Mouse (Mus musculus) forebrain, embryonic 10.5 days (tissue): Measurements from ENCODE around the gene Atxn7l1. TPM values are rescaled to one million over a fixed set of nuclear protein-coding genes. Genes with fewer than 3 reads are reported as not detected.
A peak's percentile ranks its signal among the peaks of the same experiment; 100 is the strongest.

Experiments
- DNase-seq: peaks from one replicate; pipeline ENCODE4 v3.0.0-alpha.2; 2017; ENCODE audit warnings: low spot score; ENCODE audit errors: extremely low spot score
- H3K27ac ChIP-seq: fragments of 300-500 bp; sonication (generic); 2 replicates; pipeline ENCODE4 v1.5.1; 2016; ENCODE audit warnings: mild to moderate bottlenecking
- H3K27me3 ChIP-seq: fragments of 300-500 bp; sonication (generic); 2 replicates; pipeline ENCODE4 v1.6.1; 2016; ENCODE audit warnings: mild to moderate bottlenecking; ENCODE audit not compliant: poor library complexity, severe bottlenecking
- H3K36me3 ChIP-seq: fragments of 300-500 bp; sonication (generic); replicated peaks from 2 replicates; pipeline ENCODE4 v1.6.1; 2016; ENCODE audit warnings: mild to moderate bottlenecking, moderate library complexity
- H3K4me1 ChIP-seq: fragments of 300-500 bp; sonication (generic); 2 replicates; pipeline ENCODE4 v1.6.1; 2016
- H3K4me3 ChIP-seq: fragments of 300-500 bp; sonication (generic); 2 replicates; pipeline ENCODE4 v1.5.1; 2016; ENCODE audit warnings: mild to moderate bottlenecking, moderate library complexity
- H3K9me3 ChIP-seq: fragments of 300-500 bp; sonication (generic); 2 replicates; pipeline ENCODE4 v1.6.1; 2016; ENCODE audit warnings: mild to moderate bottlenecking, moderate library complexity
- WGBS: fragments of 180-500 bp; shearing (Covaris S2); methylation state at CpG from one replicate; pipeline ENCODE4 v1.1.7; 2016; 5-methylcytosine and 5-hydroxymethylcytosine counted together
- polyA plus RNA-seq: library from polyadenylated mRNA; unstranded; fragments of >200 nt; fragmentation: Nextera tagmentation; extraction: Ambion mirVana; gene quantifications from 2 replicates; pipeline ENCODE4 v1.2.1, GENCODE M21; 2016

Atxn7l1 gene
- polyA plus RNA-seq, 1 experiment from 2014 or later, result 11.0 TPM

DNA sequence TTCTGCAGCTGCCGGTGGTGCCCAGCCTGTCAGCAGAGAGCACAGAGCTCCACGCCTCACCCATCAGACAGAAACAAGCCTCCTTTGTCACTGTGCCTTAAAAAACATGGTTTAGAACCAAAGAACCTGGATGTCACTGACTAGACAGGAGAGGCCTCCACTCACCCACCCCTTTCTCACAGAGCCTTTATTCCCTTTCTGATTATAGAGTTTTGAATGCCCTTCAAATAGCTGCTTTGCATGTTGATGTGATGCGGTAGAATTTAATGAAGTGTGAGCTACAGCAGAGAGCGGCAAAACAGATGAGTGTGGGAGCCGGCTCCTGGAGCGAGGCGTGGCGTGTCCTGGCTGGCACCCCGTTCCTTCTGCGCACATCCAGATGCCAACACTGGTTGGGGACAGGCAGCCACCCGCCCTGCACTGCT, 77.6 kb downstream of the Atxn7l1 start:
- no peaks in the 10 kb centered on the region for H3K27me3 ChIP-seq
- 63% methylated on average over 11 of the region's 11 CpGs for WGBS
- no peak overlapping the region for H3K4me3 ChIP-seq
- H3K4me1 ChIP-seq, result peaks cover 51% of the 10 kb centered on the region
- H3K27ac ChIP-seq, result peak overlapping the region; percentile 58
- H3K9me3 ChIP-seq, result no peaks in the 10 kb centered on the region
- H3K36me3 ChIP-seq, result peaks cover 4% of the 10 kb centered on the region; the same call in 1 of the 2 replicates
- no peak for DNase-seq

DNA sequence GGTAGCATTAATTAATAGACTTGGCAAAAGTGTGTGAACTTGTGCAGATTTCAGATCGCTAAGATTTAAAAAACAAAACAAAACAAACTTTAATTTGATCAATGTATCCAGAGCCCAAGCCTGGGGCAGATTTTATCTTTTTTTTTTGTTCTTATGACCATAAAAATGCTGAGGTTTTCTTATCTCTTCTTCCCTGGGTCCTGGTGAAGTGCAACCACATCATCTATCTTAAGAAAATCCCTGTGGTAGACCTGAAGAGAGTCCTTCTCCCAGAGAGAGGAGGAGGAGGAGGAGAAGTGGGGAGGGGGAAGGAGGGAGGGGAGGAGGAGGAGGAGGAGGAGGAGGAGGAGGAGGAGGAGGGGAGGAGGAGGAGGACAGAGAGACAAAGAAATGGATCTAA, 78.5 kb downstream of the Atxn7l1 start:
- 92% methylated on average over 1 of the region's 1 CpGs for WGBS
- Histone ChIP-seq H3K27ac (peak overlapping the region; percentile 11; the same call in 1 of the 2 replicates), H3K36me3 (no peaks in the 10 kb centered on the region), H3K4me1 (peaks cover 43% of the 10 kb centered on the region), H3K27me3 (no peaks in the 10 kb centered on the region), H3K9me3 (no peaks in the 10 kb centered on the region), H3K4me3 (no peak overlapping the region)
- DNase-seq, result no peak

DNA sequence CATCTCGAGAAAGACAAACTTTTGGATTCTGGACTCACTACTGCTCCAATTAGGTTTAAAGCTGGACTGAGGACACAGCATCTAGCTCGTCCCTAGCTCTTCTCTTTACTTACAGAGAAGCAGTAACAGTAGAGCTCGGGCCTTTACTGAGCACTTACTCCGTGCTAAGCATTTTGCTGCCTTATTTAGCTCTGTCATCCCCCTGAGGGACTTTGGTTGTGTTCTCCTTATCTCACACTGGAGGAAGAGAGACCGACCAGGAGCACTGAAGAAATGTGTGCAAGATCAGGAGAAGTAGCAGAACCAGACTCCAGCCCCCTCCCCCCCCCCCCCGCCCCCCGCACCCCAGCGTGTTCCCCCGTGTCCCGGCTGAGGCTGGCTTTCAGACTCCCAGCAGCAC, 79.1 kb downstream of the Atxn7l1 start:
- H3K4me3 ChIP-seq, result no peak overlapping the region
- H3K36me3 ChIP-seq, result no peaks in the 10 kb centered on the region
- no peaks in the 10 kb centered on the region for H3K27me3 ChIP-seq
- 72% methylated on average over 10 of the region's 10 CpGs for WGBS
- peaks cover 43% of the 10 kb centered on the region for H3K4me1 ChIP-seq
- peak overlapping the region; percentile 11; the same call in 1 of the 2 replicates for H3K27ac ChIP-seq
- H3K9me3 ChIP-seq, result no peaks in the 10 kb centered on the region
- no peak for DNase-seq

DNA sequence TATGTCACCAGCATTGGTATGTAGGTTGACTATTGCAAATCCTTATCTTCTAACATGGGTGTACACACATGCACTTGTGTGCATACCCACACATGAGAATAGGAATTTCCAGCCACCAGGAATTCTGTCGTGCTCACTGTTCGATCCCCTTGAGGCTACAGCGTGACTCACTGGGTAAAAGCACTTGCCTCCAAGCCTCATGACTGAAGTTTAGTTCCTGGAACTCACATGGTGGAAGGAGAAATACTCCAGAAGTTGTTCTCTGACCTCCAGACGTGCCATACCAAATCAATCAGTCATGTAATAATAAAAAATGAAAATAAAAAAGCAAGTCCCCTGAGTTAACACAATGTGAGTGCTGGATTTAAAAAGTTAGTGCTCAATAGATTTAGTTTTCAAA, 87.8 kb downstream of the Atxn7l1 start:
- 88% methylated on average over 4 of the region's 4 CpGs for WGBS

DNA sequence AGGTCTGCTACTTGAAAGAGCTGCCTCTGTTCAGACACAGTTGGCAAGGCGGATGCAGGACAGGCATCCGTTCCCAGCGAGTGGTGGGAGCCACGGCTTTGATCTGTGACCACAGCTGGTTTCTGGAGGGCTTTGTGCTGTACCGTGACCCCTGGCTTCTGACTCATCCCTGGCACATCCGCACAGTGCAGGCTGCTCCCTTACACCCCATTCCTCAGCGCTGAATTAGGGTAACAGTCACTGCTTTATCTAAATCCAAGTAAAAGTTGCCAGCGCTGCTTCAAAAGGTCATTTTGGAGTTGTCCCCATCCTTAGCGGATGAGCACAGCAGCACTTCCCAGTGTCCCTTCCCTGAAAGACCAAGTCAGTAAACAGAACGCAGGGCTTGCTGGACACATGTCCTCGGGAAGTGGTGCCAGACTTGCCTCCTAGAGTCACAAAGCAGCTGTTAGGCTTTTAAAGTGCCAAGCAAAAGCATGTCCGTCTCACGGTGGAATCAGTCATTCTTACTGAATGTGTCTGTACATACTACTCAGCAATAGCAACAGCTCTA, 88.4 kb downstream of the Atxn7l1 start:
- no peaks in the 10 kb centered on the region for H3K27me3 ChIP-seq
- peaks cover 4% of the 10 kb centered on the region; the same call in 1 of the 2 replicates for H3K9me3 ChIP-seq
- H3K4me1 ChIP-seq, result no peaks in the 10 kb centered on the region
- DNase-seq, result no peak
- no peaks in the 10 kb centered on the region for H3K36me3 ChIP-seq
- no peak overlapping the region for H3K27ac ChIP-seq
- no peak overlapping the region for H3K4me3 ChIP-seq
- 73% methylated on average over 13 of the region's 13 CpGs for WGBS

More for the DNA sequence above, 87.8 kb downstream of the Atxn7l1 start:
- Histone ChIP-seq H3K27me3 (no peaks in the 10 kb centered on the region), H3K36me3 (no peaks in the 10 kb centered on the region), H3K4me3 (no peak overlapping the region), H3K9me3 (peaks cover under 1% of the 10 kb centered on the region; the same call in 1 of the 2 replicates), H3K27ac (no peak overlapping the region), H3K4me1 (no peaks in the 10 kb centered on the region)
- DNase-seq, result no peak

DNA sequence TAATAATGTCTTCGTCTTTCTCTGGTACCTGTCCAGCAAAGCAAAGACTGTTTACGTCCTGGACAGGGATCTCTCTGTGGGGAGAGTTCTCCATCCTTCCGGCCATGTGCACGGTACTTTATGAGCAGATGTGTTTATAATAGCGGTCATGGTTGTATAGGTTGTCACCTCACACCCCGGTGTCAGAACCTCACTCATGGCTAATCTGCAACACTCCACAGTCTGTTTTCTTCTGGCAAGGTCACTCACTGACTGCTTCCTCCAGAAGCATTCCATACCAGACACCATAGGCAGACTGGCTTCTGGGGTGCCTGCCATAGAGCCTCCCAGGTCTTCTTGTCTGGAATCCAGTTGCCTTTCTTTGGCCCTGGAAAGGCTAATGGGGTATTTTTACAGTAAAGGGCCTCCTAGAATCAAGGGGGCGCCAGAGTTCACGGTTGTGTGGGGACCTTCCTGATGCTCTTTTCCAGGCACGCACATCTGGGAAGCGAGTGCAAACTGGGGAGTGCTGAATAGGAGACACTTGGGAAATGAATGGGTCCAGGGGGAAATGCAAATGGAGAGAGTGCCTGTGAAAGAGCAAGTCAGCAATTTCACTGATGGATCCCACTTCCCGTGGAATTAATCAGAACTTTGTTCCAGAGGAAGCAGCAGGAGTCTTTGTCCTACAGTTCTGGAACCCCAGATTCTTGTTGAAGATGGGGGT, 89.0 kb downstream of the Atxn7l1 start:
- no peaks in the 10 kb centered on the region for H3K27me3 ChIP-seq
- H3K4me1 ChIP-seq, result no peaks in the 10 kb centered on the region
- no peaks in the 10 kb centered on the region for H3K36me3 ChIP-seq
- WGBS, result 83% methylated on average over 11 of the region's 11 CpGs
- DNase-seq, result no peak
- H3K27ac ChIP-seq, result no peak overlapping the region
- H3K4me3 ChIP-seq, result no peak overlapping the region
- H3K9me3 ChIP-seq, result peaks cover 4% of the 10 kb centered on the region; the same call in 1 of the 2 replicates

DNA sequence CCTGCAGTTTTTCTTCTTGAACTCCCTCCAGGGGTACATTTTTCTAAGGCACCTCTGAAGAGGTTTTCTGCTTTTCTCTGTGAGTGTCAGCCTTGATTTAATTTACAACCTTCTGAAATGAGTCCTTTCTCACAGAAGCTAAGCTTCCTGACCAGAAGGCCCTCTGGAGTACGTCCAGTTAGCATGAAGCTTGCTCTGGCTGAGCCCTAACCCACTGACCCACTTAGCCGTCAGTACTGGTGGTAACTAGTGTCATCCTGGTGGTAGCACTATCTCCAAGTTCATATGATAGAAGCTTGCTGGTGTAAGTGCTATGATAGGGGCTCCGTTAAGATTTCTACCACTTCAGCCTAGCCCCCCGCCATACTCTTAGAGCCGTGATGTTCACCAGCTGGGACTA, 89.6 kb downstream of the Atxn7l1 start:
- no peak overlapping the region for H3K27ac ChIP-seq
- no peak for DNase-seq
- H3K4me1 ChIP-seq, result no peaks in the 10 kb centered on the region
- H3K4me3 ChIP-seq, result no peak overlapping the region
- 91% methylated on average over 5 of the region's 5 CpGs for WGBS
- peaks cover 4% of the 10 kb centered on the region; the same call in 1 of the 2 replicates for H3K9me3 ChIP-seq
- H3K27me3 ChIP-seq, result no peaks in the 10 kb centered on the region
- no peaks in the 10 kb centered on the region for H3K36me3 ChIP-seq

DNA sequence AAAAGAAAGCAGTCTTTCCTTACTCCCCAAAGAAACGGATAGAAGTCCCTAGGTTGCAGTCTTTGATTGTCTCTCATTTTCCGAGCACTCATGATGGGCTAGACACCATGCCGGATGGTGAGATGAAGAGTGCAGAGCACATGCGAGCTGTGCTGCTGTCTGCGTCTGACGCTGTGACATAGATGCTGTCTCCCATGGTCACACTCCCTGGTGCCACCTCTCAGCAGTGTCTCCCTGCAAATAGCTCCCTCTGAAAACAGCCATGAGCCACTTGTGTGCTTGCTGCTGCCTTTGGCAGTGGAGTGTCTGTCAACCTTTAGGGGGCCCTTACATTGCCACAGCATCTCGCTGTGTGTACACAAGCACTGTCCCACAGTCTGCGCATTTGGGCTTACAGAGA, 95.2 kb downstream of the Atxn7l1 start:
- Histone ChIP-seq H3K4me3 (no peak overlapping the region), H3K36me3 (no peaks in the 10 kb centered on the region), H3K9me3 (peaks cover 4% of the 10 kb centered on the region; the same call in 1 of the 2 replicates), H3K27me3 (no peaks in the 10 kb centered on the region), H3K4me1 (peaks cover 13% of the 10 kb centered on the region; the same call in 1 of the 2 replicates), H3K27ac (no peak overlapping the region)
- no peak for DNase-seq
- WGBS, result 86% methylated on average over 8 of the region's 8 CpGs

DNA sequence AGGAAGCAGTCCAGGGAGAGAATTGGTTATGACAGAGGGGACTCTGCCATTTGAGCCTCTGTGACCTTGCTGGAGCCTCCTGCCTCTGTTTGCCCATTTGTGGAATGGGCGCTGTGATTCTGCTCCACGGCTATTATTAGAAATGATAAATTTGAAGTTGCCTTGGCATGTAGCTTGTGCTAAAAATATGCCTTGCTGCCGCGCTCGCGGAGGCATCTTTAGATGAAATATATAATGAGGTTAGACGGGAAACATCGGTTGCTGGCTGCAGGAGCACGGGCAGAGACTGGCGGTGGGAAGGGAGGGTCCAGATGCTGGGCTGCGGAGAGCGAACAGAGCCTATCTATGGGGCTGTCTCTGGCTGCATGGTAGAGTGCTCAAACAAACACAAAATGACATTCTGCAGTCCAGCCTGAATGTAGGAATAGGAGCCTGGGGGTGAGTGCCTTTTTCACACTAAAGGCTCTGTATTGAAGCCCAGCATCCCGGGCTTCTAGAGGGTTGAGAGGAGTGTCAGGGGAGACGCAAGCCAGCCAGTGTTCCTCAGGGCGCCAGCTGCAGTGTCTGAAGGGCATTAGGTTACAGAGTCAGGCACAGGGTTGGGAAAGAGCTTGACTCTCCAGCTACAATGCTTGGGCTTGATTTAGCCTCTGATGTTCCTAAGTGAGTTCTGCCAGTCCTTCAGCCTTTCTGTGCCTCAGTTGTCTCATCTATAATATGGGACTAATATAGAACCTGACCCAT, 96.8 kb downstream of the Atxn7l1 start:
- no peak overlapping the region for H3K27ac ChIP-seq
- DNase-seq, result no peak
- WGBS, result 82% methylated on average over 15 of the region's 15 CpGs

DNA sequence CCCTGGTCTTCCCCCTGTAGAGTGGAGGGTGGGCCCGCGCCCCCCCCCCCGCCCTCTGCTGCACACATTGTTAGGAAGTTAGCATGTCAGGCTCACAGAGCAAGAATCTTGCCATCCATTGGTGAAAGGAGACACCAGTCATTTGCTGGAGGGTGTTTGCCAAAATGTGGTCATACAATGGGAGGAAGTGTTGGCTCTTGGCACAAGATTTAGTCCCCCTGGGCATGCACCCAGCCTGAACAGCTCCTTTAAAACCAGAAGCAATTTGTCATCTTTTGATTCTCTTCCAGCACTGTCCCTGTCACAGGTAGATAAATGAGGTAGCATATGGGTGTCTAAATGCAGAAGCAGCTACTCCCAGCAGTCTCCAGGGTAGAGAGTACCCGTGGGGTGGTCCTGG, 98.0 kb downstream of the Atxn7l1 start:
- Histone ChIP-seq H3K27ac (no peak overlapping the region), H3K27me3 (no peaks in the 10 kb centered on the region), H3K4me1 (peaks cover 13% of the 10 kb centered on the region; the same call in 1 of the 2 replicates), H3K36me3 (peaks cover 8% of the 10 kb centered on the region), H3K9me3 (peaks cover 2% of the 10 kb centered on the region; the same call in 1 of the 2 replicates), H3K4me3 (no peak overlapping the region)
- 92% methylated on average over 4 of the region's 4 CpGs for WGBS
- DNase-seq, result no peak

More for the DNA sequence above, 96.8 kb downstream of the Atxn7l1 start:
- no peaks in the 10 kb centered on the region for H3K36me3 ChIP-seq
- no peaks in the 10 kb centered on the region for H3K27me3 ChIP-seq
- peaks cover 4% of the 10 kb centered on the region; the same call in 1 of the 2 replicates for H3K9me3 ChIP-seq
- no peak overlapping the region for H3K4me3 ChIP-seq
- peaks cover 13% of the 10 kb centered on the region; the same call in 1 of the 2 replicates for H3K4me1 ChIP-seq

DNA sequence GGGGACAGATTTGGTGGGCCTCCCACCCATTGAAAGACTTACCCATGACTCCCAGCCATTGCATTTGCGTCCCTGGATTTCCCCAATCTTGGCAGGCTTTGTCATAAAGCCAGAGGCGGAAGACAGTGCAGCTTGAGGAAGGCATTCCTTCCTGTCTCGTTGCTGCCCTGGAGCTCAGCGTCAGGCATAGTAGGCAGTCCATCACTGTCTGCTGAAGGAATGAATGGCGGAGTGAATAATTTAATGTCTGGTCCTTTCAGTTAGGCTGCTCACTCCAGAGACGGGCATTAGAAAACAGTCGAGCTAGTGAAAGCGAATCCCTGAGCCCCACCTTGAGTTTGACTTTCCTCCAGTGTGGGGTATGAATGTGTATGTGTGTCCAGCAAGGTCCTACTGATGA, 99.4 kb downstream of the Atxn7l1 start:
- H3K4me3 ChIP-seq, result no peak overlapping the region
- peaks cover 13% of the 10 kb centered on the region; the same call in 1 of the 2 replicates for H3K4me1 ChIP-seq
- DNase-seq, result no peak
- H3K27ac ChIP-seq, result no peak overlapping the region
- 81% methylated on average over 8 of the region's 8 CpGs for WGBS
- H3K9me3 ChIP-seq, result no peaks in the 10 kb centered on the region
- peaks cover 9% of the 10 kb centered on the region for H3K36me3 ChIP-seq
- H3K27me3 ChIP-seq, result no peaks in the 10 kb centered on the region

DNA sequence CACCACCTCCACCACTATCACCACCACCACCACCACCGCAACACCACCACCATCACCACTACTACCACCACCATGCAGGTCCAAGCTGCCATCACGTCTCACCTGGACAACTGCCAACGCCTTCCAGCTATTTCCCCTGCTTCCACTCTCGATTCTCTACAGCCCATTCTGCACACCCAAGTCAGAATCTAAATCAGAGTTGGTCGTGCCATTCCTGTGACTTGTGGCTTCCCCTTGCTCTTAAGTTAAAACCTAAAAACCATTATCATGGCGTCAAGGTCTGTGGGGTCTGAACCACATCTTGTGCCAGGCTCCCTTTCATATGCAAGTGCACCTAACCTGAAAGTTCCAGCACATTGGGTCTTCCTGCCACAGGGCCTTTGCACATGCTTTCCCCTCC, 102.7 kb downstream of the Atxn7l1 start:
- H3K9me3 ChIP-seq, result no peaks in the 10 kb centered on the region

More for the DNA sequence above, 102.7 kb downstream of the Atxn7l1 start:
- no peak overlapping the region for H3K27ac ChIP-seq
- peaks cover 9% of the 10 kb centered on the region for H3K36me3 ChIP-seq
- DNase-seq, result no peak
- WGBS, result 97% methylated on average over 5 of the region's 6 CpGs
- H3K4me3 ChIP-seq, result no peak overlapping the region
- H3K4me1 ChIP-seq, result peaks cover 13% of the 10 kb centered on the region
- no peaks in the 10 kb centered on the region for H3K27me3 ChIP-seq
